Mouse (Mus musculus) megakaryocyte, adult 5-6 weeks (primary cell): Measurements from ENCODE around the gene Zfp709. TPM values are rescaled to one million over a fixed set of nuclear protein-coding genes. Genes with fewer than 3 reads are reported as not detected.
A peak's percentile ranks its signal among the peaks of the same experiment; 100 is the strongest.
"Not testable (repeated sequence)": the region's sequence is repeated elsewhere in the genome, so short reads cannot be mapped to it uniquely, and the experiment has no call there.

ENCODE experiments used
- ATAC-seq: 2 replicates; pipeline ENCODE4 v1.8.0; 2016; ENCODE audit warnings: mild to moderate bottlenecking, inconsistent platforms; ENCODE audit not compliant: poor library complexity, severe bottlenecking
- total RNA-seq, 2 experiments: library from RNA; stranded (forward) in 1 of 2; stranded (reverse) in 1 of 2; fragments of 153-499, 151-499 nt in 1 of 2; fragments of 221-1000, 200-1000 nt in 1 of 2; gene quantifications; 2 replicates each; pipeline versions ENCODE4 v1.2.3 to v1.2.4; 2015 to 2017

Zfp709 gene
- total RNA-seq, 2 experiments from 2014 or later = 11.7 to 12.4 TPM

GRCm38 (mm10) chr8:71922567-71923401, 41.0 kb downstream of the Zfp709 start:
- ATAC-seq = peak; percentile 98

GRCm38 (mm10) chr8:71925791-71926190, 44.0 kb downstream of the Zfp709 start:
- ATAC-seq = no peak

- no peak for ATAC-seq
Measured at GRCm38 (mm10) chr8:71926551-71926950, 44.7 kb downstream of the Zfp709 start.

- ATAC-seq = no peak
Measured at GRCm38 (mm10) chr8:71927779-71928178, 46.0 kb downstream of the Zfp709 start.

GRCm38 (mm10) chr8:71938037-71938436, 56.2 kb downstream of the Zfp709 start:
- ATAC-seq = not testable (repeated sequence)

GRCm38 (mm10) chr8:71940293-71941208, 58.7 kb downstream of the Zfp709 start:
- peak; percentile 93 for ATAC-seq

- ATAC-seq = peak; percentile 46; the same call in 1 of the 2 replicates
Measured at GRCm38 (mm10) chr8:71941776-71942175, 60.0 kb downstream of the Zfp709 start.

Other genes starting within 250 kb of the Zfp709 start
- 0.11 TPM in 1 of 2 replicates, not detected in the other for gene Unc13a, start 210.3 kb upstream of the Zfp709 start, total RNA-seq (2015)
- 1.1 TPM in 1 of 2 replicates, not detected in the other for gene Unc13a, start 210.3 kb upstream of the Zfp709 start, total RNA-seq (2017)
- gene Jak3, start 205.7 kb upstream of the Zfp709 start, total RNA-seq (2015) = 4.8 and 5.0 TPM in 2 replicates
- 2.6 and 5.2 TPM in 2 replicates for gene Jak3, start 205.7 kb upstream of the Zfp709 start, total RNA-seq (2017)
- 2.9 and 4.2 TPM in 2 replicates for gene Insl3, start 192.8 kb upstream of the Zfp709 start, total RNA-seq (2015)
- 1.1 and 2.4 TPM in 2 replicates for gene Insl3, start 192.8 kb upstream of the Zfp709 start, total RNA-seq (2017)
- 0.36 and 0.89 TPM in 2 replicates for gene B3gnt3, start 180.2 kb upstream of the Zfp709 start, total RNA-seq (2015)
- gene B3gnt3, start 180.2 kb upstream of the Zfp709 start, total RNA-seq (2017) = 0.18 TPM in 1 of 2 replicates, not detected in the other
- gene Fcho1, start 156.3 kb upstream of the Zfp709 start, total RNA-seq (2015) = 28.4 and 30.9 TPM in 2 replicates
- gene Fcho1, start 156.3 kb upstream of the Zfp709 start, total RNA-seq (2017) = 39.6 and 41.2 TPM in 2 replicates
- 2.9 and 4.6 TPM in 2 replicates for gene Zfp882, start 26.6 kb downstream of the Zfp709 start, total RNA-seq (2015)
- gene Zfp882, start 26.6 kb downstream of the Zfp709 start, total RNA-seq (2017) = 2.1 and 5.1 TPM in 2 replicates
- 17.7 and 22.3 TPM in 2 replicates for gene Zfp617, start 26.6 kb downstream of the Zfp709 start, total RNA-seq (2015)
- 14.8 and 16.0 TPM in 2 replicates for gene Zfp617, start 26.6 kb downstream of the Zfp709 start, total RNA-seq (2017)
- 31.4 and 34.4 TPM in 2 replicates for gene Zfp961, start 69.0 kb downstream of the Zfp709 start, total RNA-seq (2015)
- 23.1 and 25.4 TPM in 2 replicates for gene Zfp961, start 69.0 kb downstream of the Zfp709 start, total RNA-seq (2017)
- gene Cyp4f18, start 127.6 kb downstream of the Zfp709 start, total RNA-seq (2015) = 107 and 114 TPM in 2 replicates
- 65.9 and 74.6 TPM in 2 replicates for gene Cyp4f18, start 127.6 kb downstream of the Zfp709 start, total RNA-seq (2017)
- not detected in 2 replicates for gene Olfr372, start 159.2 kb downstream of the Zfp709 start, total RNA-seq (2015)
- gene Olfr372, start 159.2 kb downstream of the Zfp709 start, total RNA-seq (2017) = 0.18 and 0.37 TPM in 2 replicates
- not detected in 2 replicates for gene Olfr373, start 201.2 kb downstream of the Zfp709 start, total RNA-seq (2015)
- not detected in 2 replicates for gene Olfr373, start 201.2 kb downstream of the Zfp709 start, total RNA-seq (2017)
- not detected in 2 replicates for gene Olfr374, start 225.0 kb downstream of the Zfp709 start, total RNA-seq (2015)
- gene Olfr374, start 225.0 kb downstream of the Zfp709 start, total RNA-seq (2017) = not detected in 2 replicates